Mouse (Mus musculus) adrenal gland, adult 8-10 months (tissue): ENCODE results near the gene Gm1140. TPM values are rescaled to one million over a fixed set of nuclear protein-coding genes. Genes with fewer than 3 reads are reported as not detected.
"Not testable (repeated sequence)": the region's sequence is repeated elsewhere in the genome, so short reads cannot be mapped to it uniquely, and the experiment has no call there.

Source experiments
- DNase-seq: peaks from one replicate; pipeline ENCODE4 v3.0.0; 2022
- total RNA-seq, 4 experiments: library from RNA; stranded (reverse); gene quantifications; 2 replicates each; pipeline ENCODE4 v1.2.4; 2022

The Gm1140 gene
- total RNA-seq = not detected

DNA sequence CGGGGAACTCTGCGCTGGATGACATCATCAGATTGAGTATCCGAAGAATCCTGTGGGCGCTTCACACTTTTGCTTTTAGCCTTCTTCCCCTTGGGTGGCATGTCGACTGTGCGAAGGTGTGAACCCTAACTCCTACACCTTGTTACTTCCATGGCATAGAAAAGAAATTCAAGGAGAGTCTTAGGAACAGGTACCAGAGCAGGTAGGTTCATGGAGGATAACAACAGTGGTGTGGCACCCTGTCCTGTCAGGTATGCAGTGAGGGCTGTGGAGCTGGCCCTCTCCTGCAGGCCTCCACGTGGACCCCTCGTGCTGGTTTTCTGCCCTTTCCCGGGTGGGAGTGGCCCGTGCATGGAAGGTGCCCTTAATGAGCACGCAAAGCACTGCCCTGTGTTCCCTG, at the start of gene Gm1140:
Gene Gm1140, minus strand, starts transcription at position 101 of the 400 bp plus-strand sequence.
- DNase-seq = not testable (repeated sequence)

DNA sequence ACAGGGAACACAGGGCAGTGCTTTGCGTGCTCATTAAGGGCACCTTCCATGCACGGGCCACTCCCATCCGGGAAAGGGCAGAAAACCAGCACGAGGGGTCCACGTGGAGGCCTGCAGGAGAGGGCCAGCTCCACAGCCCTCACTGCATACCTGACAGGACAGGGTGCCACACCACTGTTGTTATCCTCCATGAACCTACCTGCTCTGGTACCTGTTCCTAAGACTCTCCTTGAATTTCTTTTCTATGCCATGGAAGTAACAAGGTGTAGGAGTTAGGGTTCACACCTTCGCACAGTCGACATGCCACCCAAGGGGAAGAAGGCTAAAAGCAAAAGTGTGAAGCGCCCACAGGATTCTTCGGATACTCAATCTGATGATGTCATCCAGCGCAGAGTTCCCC, 2.0 kb upstream of the Gm1140 start, which contains the start of gene Gm14692:
Gene Gm14692, plus strand, starts transcription at position 301 of the 400 bp plus-strand sequence.
- DNase-seq = not testable (repeated sequence)

Other genes starting within 250 kb of the Gm1140 start
- gene Gm14692, start 2.1 kb upstream of the Gm1140 start, total RNA-seq = not detected
- gene 4933436I01Rik, start 227.9 kb upstream of the Gm1140 start, total RNA-seq = not detected